Mouse (Mus musculus) olfactory bulb, adult 2 months (tissue): ENCODE data around the gene Atp6v0e.

Source experiments
- CTCF ChIP-seq: fragments of 200-500 bp; IDR thresholded peaks from 2 replicates; pipeline ENCODE4 v1.5.1; 2012; ENCODE audit warnings: low read depth, mild to moderate bottlenecking, low read length, moderate library complexity; ENCODE audit not compliant: insufficient read depth
- POLR2A ChIP-seq: fragments of 200-500 bp; IDR thresholded peaks from 2 replicates; pipeline ENCODE4 v1.6.1; 2012; ENCODE audit warnings: mild to moderate bottlenecking, low read depth, low read length, moderate library complexity; ENCODE audit not compliant: insufficient read depth

- TF ChIP-seq CTCF: no peak
- TF ChIP-seq POLR2A: no peak
Observed at GRCm38 (mm10) chr17:26677711-26678637, 14.9 kb downstream of the Atp6v0e start.
